Mouse (Mus musculus) MEL (cell line): ENCODE data around the gene Nid1. TPM values are rescaled to one million over a fixed set of nuclear protein-coding genes. Genes with fewer than 3 reads are reported as not detected.

Experiments
- DNase-seq: peaks from one replicate; pipeline ENCODE4 v3.0.0; 2011; ENCODE audit warnings: low read depth, low spot score
- H3K27ac ChIP-seq: 2 replicates; pipeline ENCODE4 v1.5.1; 2012; ENCODE audit warnings: low read depth, mild to moderate bottlenecking, control low read depth, low read length, moderate library complexity; ENCODE audit not compliant: control insufficient read depth
- H3K27me3 ChIP-seq, 2 experiments: fragments of 150-350 bp in 1 of 2; sonication (generic) in 1 of 2; 2 replicates each; pipeline ENCODE4 v1.6.1; 2012; ENCODE audit warnings: low read length in 2 of 2, mild to moderate bottlenecking in 2 of 2, improper control_type of control experiment in 1 of 2, moderate library complexity in 1 of 2; ENCODE audit not compliant: insufficient read depth in 2 of 2, control insufficient read depth in 1 of 2
- H3K36me3 ChIP-seq, 2 experiments: 2 replicates each; pipeline ENCODE4 v1.6.1; 2012 to 2014; ENCODE audit warnings: low read length in 2 of 2, improper control_type of control experiment in 1 of 2, inconsistent platforms in 1 of 2, mild to moderate bottlenecking in 1 of 2; ENCODE audit not compliant: insufficient read depth in 2 of 2, control insufficient read depth in 1 of 2
- H3K4me1 ChIP-seq, 2 experiments: fragments of 150-350 bp in 1 of 2; sonication (generic) in 1 of 2; 2 replicates each; pipeline ENCODE4 v1.6.1; 2012; ENCODE audit warnings: low read length in 2 of 2, improper control_type of control experiment in 1 of 2, mild to moderate bottlenecking in 1 of 2; ENCODE audit not compliant: insufficient read depth in 2 of 2, control insufficient read depth in 1 of 2
- H3K4me3 ChIP-seq, 2 experiments: fragments of 150-350 bp in 1 of 2; sonication (generic) in 1 of 2; 2 replicates each; pipeline ENCODE4 v1.5.1; 2012; ENCODE audit warnings: low read depth in 2 of 2, low read length in 2 of 2, mild to moderate bottlenecking in 2 of 2, moderate library complexity in 2 of 2, control low read depth in 1 of 2, improper control_type of control experiment in 1 of 2; ENCODE audit not compliant: control insufficient read depth in 1 of 2, insufficient read depth in 1 of 2
- H3K79me2 ChIP-seq: 2 replicates; pipeline ENCODE4 v1.6.1; 2012; ENCODE audit warnings: mild to moderate bottlenecking, low read length, moderate library complexity; ENCODE audit not compliant: control insufficient read depth, poor library complexity, insufficient read depth
- H3K9ac ChIP-seq: 2 replicates; pipeline ENCODE4 v1.6.1; 2012; ENCODE audit warnings: low read depth, mild to moderate bottlenecking, control low read depth, low read length, moderate library complexity; ENCODE audit not compliant: control insufficient read depth, poor library complexity, severe bottlenecking
- H3K9me3 ChIP-seq: fragments of 150-350 bp; sonication (generic); replicated peaks from 2 replicates; pipeline ENCODE4 v1.6.1; 2012; ENCODE audit warnings: mild to moderate bottlenecking, low read length, improper control_type of control experiment, moderate library complexity; ENCODE audit not compliant: insufficient read depth
- BHLHE40 ChIP-seq: IDR thresholded peaks from 2 replicates; pipeline ENCODE4 v1.6.1; 2012; ENCODE audit warnings: low read depth, mild to moderate bottlenecking, inconsistent platforms, low read length, improper control_type of control experiment, borderline replicate concordance
- CHD1 ChIP-seq: IDR thresholded peaks from 2 replicates; pipeline ENCODE4 v1.6.1; 2012; ENCODE audit warnings: low read depth, mild to moderate bottlenecking, inconsistent platforms, low read length, improper control_type of control experiment
- CHD2 ChIP-seq: IDR thresholded peaks from 2 replicates; pipeline ENCODE4 v1.6.1; 2011; ENCODE audit warnings: low read length, improper control_type of control experiment
- CTCF ChIP-seq, 3 experiments: IDR thresholded peaks in 2 of 3; conservative IDR thresholded peaks in 1 of 3; 2 replicates each; pipeline ENCODE4 v1.5.1; 2011 to 2012; ENCODE audit warnings: low read length in 3 of 3, low read depth in 2 of 3, mild to moderate bottlenecking in 2 of 3, improper control_type of control experiment in 1 of 3, inconsistent platforms in 1 of 3, mixed read lengths in 1 of 3, moderate library complexity in 1 of 3; ENCODE audit not compliant: control insufficient read depth in 1 of 3, insufficient read depth in 1 of 3, poor library complexity in 1 of 3, severe bottlenecking in 1 of 3
- E2F4 ChIP-seq: IDR thresholded peaks from 2 replicates; pipeline ENCODE4 v1.6.1; 2011; ENCODE audit warnings: low read depth, low read length, improper control_type of control experiment, borderline replicate concordance
- EP300 ChIP-seq, 2 experiments: IDR thresholded peaks; 2 replicates each; pipeline ENCODE4 v1.6.1; 2011; ENCODE audit warnings: improper control_type of control experiment in 2 of 2, low read length in 2 of 2, low read depth in 1 of 2, mild to moderate bottlenecking in 1 of 2
- ETS1 ChIP-seq: IDR thresholded peaks from 2 replicates; pipeline ENCODE4 v1.6.1; 2012; ENCODE audit warnings: low read depth, mild to moderate bottlenecking, inconsistent platforms, low read length, improper control_type of control experiment, moderate library complexity
- GABPA ChIP-seq: IDR thresholded peaks from 2 replicates; pipeline ENCODE4 v1.6.1; 2012; ENCODE audit warnings: low read depth, mild to moderate bottlenecking, inconsistent platforms, low read length, improper control_type of control experiment, moderate library complexity
- GATA1 ChIP-seq: IDR thresholded peaks from 2 replicates; pipeline ENCODE4 v1.6.1; 2011; ENCODE audit warnings: low read depth, low read length, improper control_type of control experiment
- JUND ChIP-seq: IDR thresholded peaks from 2 replicates; pipeline ENCODE4 v1.6.1; 2011; ENCODE audit warnings: low read depth, mild to moderate bottlenecking, improper control_type of control experiment, low read length
- KAT2A ChIP-seq: conservative IDR thresholded peaks from 2 replicates; pipeline ENCODE4 v1.6.1; 2012; ENCODE audit warnings: low read depth, low read length, improper control_type of control experiment, inconsistent platforms
- MAFK ChIP-seq: IDR thresholded peaks from 2 replicates; pipeline ENCODE4 v1.6.1; 2011; ENCODE audit warnings: low read depth, mild to moderate bottlenecking, low read length, improper control_type of control experiment, borderline replicate concordance
- MAX ChIP-seq: IDR thresholded peaks from 2 replicates; pipeline ENCODE4 v1.6.1; 2011; ENCODE audit warnings: low read length, improper control_type of control experiment
- MAZ ChIP-seq: IDR thresholded peaks from 2 replicates; pipeline ENCODE4 v1.6.1; 2012; ENCODE audit warnings: low read depth, mild to moderate bottlenecking, inconsistent platforms, low read length, improper control_type of control experiment
- MEF2A ChIP-seq: IDR thresholded peaks from 2 replicates; pipeline ENCODE4 v1.6.1; 2014; ENCODE audit warnings: low read depth, mild to moderate bottlenecking, inconsistent platforms, low read length, improper control_type of control experiment; ENCODE audit not compliant: poor library complexity, insufficient replicate concordance, severe bottlenecking; ENCODE audit errors: extremely low read depth
- MXI1 ChIP-seq: IDR thresholded peaks from 2 replicates; pipeline ENCODE4 v1.6.1; 2011; ENCODE audit warnings: mild to moderate bottlenecking, low read depth, low read length, improper control_type of control experiment
- MYB ChIP-seq: IDR thresholded peaks from 2 replicates; pipeline ENCODE4 v1.6.1; 2011; ENCODE audit warnings: mild to moderate bottlenecking, low read depth, low read length, improper control_type of control experiment
- POLR2A ChIP-seq, 2 experiments: IDR thresholded peaks; 2 replicates each; pipeline ENCODE4 v1.6.1; 2011 to 2012; ENCODE audit warnings: low read length in 2 of 2, mild to moderate bottlenecking in 2 of 2, control low read depth in 1 of 2, improper control_type of control experiment in 1 of 2, low read depth in 1 of 2, moderate library complexity in 1 of 2; ENCODE audit not compliant: control insufficient read depth in 1 of 2, insufficient read depth in 1 of 2, poor library complexity in 1 of 2
- POLR2AphosphoS2 ChIP-seq: IDR thresholded peaks from 2 replicates; pipeline ENCODE4 v1.6.1; 2011; ENCODE audit warnings: low read length, improper control_type of control experiment
- POLR2AphosphoS5 ChIP-seq: IDR thresholded peaks from 2 replicates; pipeline ENCODE4 v1.6.1; 2012; ENCODE audit warnings: low read depth, borderline replicate concordance, mild to moderate bottlenecking, inconsistent platforms, low read length, moderate library complexity, mixed read lengths
- RCOR1 ChIP-seq: IDR thresholded peaks from 2 replicates; pipeline ENCODE4 v1.6.1; 2012; ENCODE audit warnings: low read depth, mild to moderate bottlenecking, inconsistent platforms, low read length, improper control_type of control experiment
- SIN3A ChIP-seq: IDR thresholded peaks from 2 replicates; pipeline ENCODE4 v1.6.1; 2012; ENCODE audit warnings: low read length, improper control_type of control experiment, inconsistent platforms
- TAL1 ChIP-seq: IDR thresholded peaks from 2 replicates; pipeline ENCODE4 v1.6.1; 2012; ENCODE audit warnings: mild to moderate bottlenecking, inconsistent platforms, low read length, moderate library complexity, mixed read lengths
- TCF12 ChIP-seq: IDR thresholded peaks from 2 replicates; pipeline ENCODE4 v1.6.1; 2014; ENCODE audit warnings: low read depth, mild to moderate bottlenecking, inconsistent platforms, low read length, improper control_type of control experiment, moderate library complexity
- USF1 ChIP-seq: IDR thresholded peaks from 2 replicates; pipeline ENCODE4 v1.6.1; 2014; ENCODE audit warnings: low read depth, mild to moderate bottlenecking, inconsistent platforms, low read length, improper control_type of control experiment, moderate library complexity
- ZC3H11A ChIP-seq: IDR thresholded peaks from 2 replicates; pipeline ENCODE4 v1.6.1; 2012; ENCODE audit warnings: low read depth, mild to moderate bottlenecking, inconsistent platforms, low read length, improper control_type of control experiment
- ZKSCAN1 ChIP-seq: IDR thresholded peaks from 2 replicates; pipeline ENCODE4 v1.6.1; 2012; ENCODE audit warnings: low read depth, mild to moderate bottlenecking, inconsistent platforms, low read length, improper control_type of control experiment, moderate library complexity
- ZMIZ1 ChIP-seq: IDR thresholded peaks from 2 replicates; pipeline ENCODE4 v1.6.1; 2012; ENCODE audit warnings: low read depth, mild to moderate bottlenecking, inconsistent platforms, low read length, improper control_type of control experiment, moderate library complexity
- ZNF384 ChIP-seq: IDR thresholded peaks from 2 replicates; pipeline ENCODE4 v1.6.1; 2012; ENCODE audit warnings: low read depth, mild to moderate bottlenecking, inconsistent platforms, low read length, improper control_type of control experiment
- polyA plus RNA-seq, 2 experiments: library from polyadenylated mRNA; stranded (reverse) in 1 of 2; unstranded in 1 of 2; fragments of >175 nt in 1 of 2; fragments of >200 nt in 1 of 2; gene quantifications; 2 replicates each; pipeline versions ENCODE4 v1.2.1 to v1.2.4; 2012; ENCODE audit warnings: low replicate concordance in 2 of 2, low read depth in 1 of 2; ENCODE audit not compliant: insufficient read length in 2 of 2, insufficient read depth in 1 of 2, missing spikeins in 1 of 2
- total RNA-seq: library from RNA; depleted of rRNA; stranded (reverse); fragments of 300-350 nt; gene quantifications from 2 replicates; pipeline ENCODE4 v1.2.3, GENCODE M21; 2012

The Nid1 gene
- total and polyA plus RNA-seq, 3 experiments, result not detected

DNA sequence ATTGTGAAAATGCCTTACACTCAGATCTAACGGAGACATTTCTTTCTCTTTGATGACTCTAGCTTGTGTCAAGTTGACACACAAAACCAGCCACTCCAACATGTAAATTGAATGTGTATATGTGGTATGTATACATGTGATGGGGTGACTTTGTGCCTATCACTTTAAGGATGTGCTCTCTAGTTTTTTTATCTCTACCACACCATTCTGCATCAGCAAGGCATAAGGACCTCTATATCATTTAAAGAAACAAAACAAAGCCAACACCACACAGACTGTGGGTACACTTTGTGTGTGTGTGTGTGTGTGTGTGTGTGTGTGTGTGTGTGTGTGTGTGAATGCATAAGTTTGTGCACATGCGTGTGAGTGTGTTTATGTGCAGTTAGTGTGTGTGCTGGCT, 99.2 kb downstream of the Nid1 start:
- H3K4me3 ChIP-seq, result no peak overlapping the region
- peak overlapping the region; percentile 39 for H3K27ac ChIP-seq
- peak; percentile 43 for DNase-seq
- H3K9me3 ChIP-seq, result no peaks in the 10 kb centered on the region
- TF ChIP-seq E2F4 (no peak), MYB (no peak), ZNF384 (peak; percentile 41; the same call in 1 of the 2 replicates), POLR2AphosphoS5 (no peak), USF1 (no peak), MAFK (no peak), ZC3H11A (no peak), CHD2 (no peak), CTCF (IDR thresholded peaks at IDR 0.05 in 2 of 3, conservative IDR thresholded peaks at IDR 0.05 in 1 of 3; ENCODE audit: control insufficient read depth in 1 of 3, insufficient read depth in 1 of 3, low read depth in 2 of 3, low read length in 3 of 3, poor library complexity in 1 of 3, severe bottlenecking in 1 of 3) (no peak), TAL1 (no peak; the same call in 1 of the 2 replicates), JUND (no peak), MXI1 (no peak), ZKSCAN1 (no peak), EP300 (IDR thresholded peaks at IDR 0.05; ENCODE audit: low read depth in 1 of 2, low read length in 2 of 2) (peak in 1 of 2 experiments; percentile 37; a peak in 1 of 4 replicates), MEF2A (no peak), ZMIZ1 (no peak), MAZ (no peak), KAT2A (no peak), POLR2A (IDR thresholded peaks at IDR 0.05; ENCODE audit: control insufficient read depth in 1 of 2, insufficient read depth in 1 of 2, low read depth in 1 of 2, low read length in 2 of 2, poor library complexity in 1 of 2) (no peak), TCF12 (peak; percentile 26; the same call in 1 of the 2 replicates), ETS1 (peak; percentile 14; the same call in 1 of the 2 replicates), CHD1 (no peak), BHLHE40 (no peak), POLR2AphosphoS2 (no peak), GATA1 (peak; percentile 52; the same call in 1 of the 2 replicates), GABPA (no peak), MAX (no peak), RCOR1 (no peak), SIN3A (peak; percentile 82)
- H3K79me2 ChIP-seq, result no peaks in the 10 kb centered on the region
- no peaks in the 10 kb centered on the region for H3K27me3 ChIP-seq
- peaks cover 26 to 28% of the 10 kb centered on the region in 2 experiments for H3K4me1 ChIP-seq
- peaks cover 0 to 26% of the 10 kb centered on the region in 2 experiments; a peak in 2 of 4 replicates for H3K36me3 ChIP-seq
- no peak overlapping the region for H3K9ac ChIP-seq
